Mouse (Mus musculus) small intestine, adult 2 months (tissue): ENCODE results near the gene Cntn2. TPM values are rescaled to one million over a fixed set of nuclear protein-coding genes. Genes with fewer than 3 reads are reported as not detected.

Source experiments
- H3K27ac ChIP-seq: fragments of 200-500 bp; 2 replicates; pipeline ENCODE4 v1.5.1; 2012; ENCODE audit warnings: low read depth, low read length, control low read depth, inconsistent platforms; ENCODE audit not compliant: insufficient read depth
- H3K27me3 ChIP-seq: fragments of 200-500 bp; 2 replicates; pipeline ENCODE4 v1.6.1; 2012; ENCODE audit warnings: mild to moderate bottlenecking, moderate library complexity, low read length, inconsistent platforms; ENCODE audit not compliant: control insufficient read depth, insufficient read depth
- H3K36me3 ChIP-seq: fragments of 200-500 bp; 2 replicates; pipeline ENCODE4 v1.6.1; 2012; ENCODE audit warnings: mild to moderate bottlenecking, low read length, control low read depth, inconsistent platforms; ENCODE audit not compliant: control insufficient read depth, insufficient read depth
- H3K4me1 ChIP-seq: fragments of 200-500 bp; 2 replicates; pipeline ENCODE4 v1.6.1; 2012; ENCODE audit warnings: low read length, inconsistent platforms, mixed read lengths; ENCODE audit not compliant: control insufficient read depth, insufficient read depth, insufficient read length
- H3K4me3 ChIP-seq: fragments of 200-500 bp; 2 replicates; pipeline ENCODE4 v1.5.1; 2012; ENCODE audit warnings: low read depth, mild to moderate bottlenecking, control low read depth, inconsistent platforms, low read length, moderate library complexity
- CTCF ChIP-seq: fragments of 200-500 bp; IDR thresholded peaks from 2 replicates; pipeline ENCODE4 v1.5.1; 2012; ENCODE audit warnings: low read depth, mild to moderate bottlenecking, control low read depth, inconsistent platforms, low read length, moderate library complexity, mixed read lengths; ENCODE audit not compliant: insufficient replicate concordance, insufficient read length; ENCODE audit errors: extremely low read depth
- POLR2A ChIP-seq: fragments of 200-500 bp; IDR thresholded peaks from 2 replicates; pipeline ENCODE4 v1.6.1; 2012; ENCODE audit warnings: low read depth, mild to moderate bottlenecking, control low read depth, inconsistent platforms, low read length, moderate library complexity
- WGBS: fragments of 180-500 bp; shearing (Covaris S2); methylation state at CpG from one replicate; pipeline ENCODE4 v1.1.7; 2018; 5-methylcytosine and 5-hydroxymethylcytosine counted together
- polyA plus RNA-seq: library from polyadenylated mRNA; depleted of rRNA; stranded (reverse); fragments of >200 nt; gene quantifications from 2 replicates; pipeline ENCODE4 v1.2.3, GENCODE M21; 2012

The Cntn2 gene
- polyA plus RNA-seq, 1 experiment, result 0.13 TPM

DNA sequence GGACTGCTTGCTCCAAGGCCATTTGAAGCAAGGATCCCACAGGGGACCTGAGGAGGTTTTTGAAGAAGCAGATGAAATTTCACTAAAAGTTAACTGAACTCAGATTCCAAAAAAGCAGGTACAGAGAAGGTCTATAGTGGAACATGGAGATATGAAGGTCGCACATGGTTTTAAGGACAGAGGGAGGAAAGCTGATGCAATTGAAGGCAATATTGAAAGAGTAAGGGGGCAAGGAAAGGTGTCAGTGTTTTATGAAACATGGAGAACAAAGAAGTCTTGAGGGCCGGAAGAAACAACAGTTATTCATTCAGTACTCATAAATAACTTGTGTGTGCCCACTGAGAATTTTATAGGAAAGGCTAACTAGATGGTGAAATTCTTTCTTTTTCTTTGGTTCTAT, 61.4 kb downstream of the Cntn2 start:
- no peak overlapping the region for H3K27ac ChIP-seq
- peaks cover 2% of the 10 kb centered on the region; the same call in 1 of the 2 replicates for H3K4me1 ChIP-seq
- no peak for TF ChIP-seq CTCF
- TF ChIP-seq POLR2A, result no peak
- peaks cover 6% of the 10 kb centered on the region for H3K36me3 ChIP-seq
- 94% methylated on average over 2 of the region's 2 CpGs for WGBS
- no peak overlapping the region for H3K4me3 ChIP-seq
- no peaks in the 10 kb centered on the region for H3K27me3 ChIP-seq

- WGBS, result 79% methylated on average over 1 of the region's 1 CpGs
- Histone ChIP-seq H3K27me3 (no peaks in the 10 kb centered on the region), H3K4me3 (no peak overlapping the region), H3K4me1 (peaks cover 2% of the 10 kb centered on the region; the same call in 1 of the 2 replicates), H3K27ac (no peak overlapping the region), H3K36me3 (no peaks in the 10 kb centered on the region)
- TF ChIP-seq POLR2A (no peak), CTCF (no peak)
These were observed 63.6 kb downstream of the Cntn2 start for GRCm38 (mm10) chr1:132479438-132479837.

DNA sequence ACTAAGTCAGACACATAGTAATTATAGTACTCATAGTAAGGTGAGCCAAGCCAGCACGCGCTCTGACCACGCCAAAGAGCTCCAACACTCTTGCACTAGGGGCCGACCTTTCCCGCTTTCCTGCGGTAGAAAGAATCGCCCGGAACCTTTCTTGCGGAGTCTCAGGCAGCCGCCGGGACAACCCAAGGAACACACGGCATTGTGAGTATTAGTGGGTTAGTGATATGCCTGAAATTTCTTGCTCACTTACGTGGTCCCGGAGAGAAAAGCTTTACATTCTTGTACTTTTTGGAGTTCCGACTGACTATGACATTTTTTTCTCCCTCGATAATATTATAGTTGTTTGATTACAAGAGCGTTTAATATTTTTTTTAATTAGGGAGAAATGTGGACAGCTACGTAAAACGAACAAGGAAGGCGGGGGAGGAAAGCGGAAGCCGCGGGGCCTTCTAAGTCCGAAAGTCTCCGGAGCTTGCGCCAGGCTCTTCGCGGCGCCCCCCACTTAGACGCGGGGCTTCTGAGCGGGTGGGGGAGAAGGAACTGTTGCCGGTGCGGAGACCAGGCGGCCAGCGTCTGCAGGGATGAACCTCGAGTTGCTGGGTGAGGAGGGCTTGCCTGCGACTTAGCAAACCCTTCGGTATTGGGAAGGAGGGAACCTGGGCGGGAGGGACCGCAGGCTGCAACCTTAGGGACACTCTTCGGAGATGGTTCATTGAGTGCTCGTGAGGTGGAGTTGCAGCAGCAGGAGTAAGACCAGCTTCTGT, 65.9 kb downstream of the Cntn2 start, which contains the start of gene Rbbp5:
Gene Rbbp5, plus strand, starts transcription at position 438 of the 764 bp plus-strand sequence.
- peak; percentile 46 for TF ChIP-seq POLR2A
- TF ChIP-seq CTCF, result no peak
- H3K36me3 ChIP-seq, result no peaks in the 10 kb centered on the region
- peaks cover 2% of the 10 kb centered on the region; the same call in 1 of the 2 replicates for H3K4me1 ChIP-seq
- H3K4me3 ChIP-seq, result peak within 1 kb of the TSS; percentile 92
- H3K27ac ChIP-seq, result peak within 1 kb of the TSS; percentile 31; the same call in 1 of the 2 replicates
- under 1% methylated on average over 43 of the region's 43 CpGs for WGBS
- H3K27me3 ChIP-seq, result no peaks in the 10 kb centered on the region

DNA sequence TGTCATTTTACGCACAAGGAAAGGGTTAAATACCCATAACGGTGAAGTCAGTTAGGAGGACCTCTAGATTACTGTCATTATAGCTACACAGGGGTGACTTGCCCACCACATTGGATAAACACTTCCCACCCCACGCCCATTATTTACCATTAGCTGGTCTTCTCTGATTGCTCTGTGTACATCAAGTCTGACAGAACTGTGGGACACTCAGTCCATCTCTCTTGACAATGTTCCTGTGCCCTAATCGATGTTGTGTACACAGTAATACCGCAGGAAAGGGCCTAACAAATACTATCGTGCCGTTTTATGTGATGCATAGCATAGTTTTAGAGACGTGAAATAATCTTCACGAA, 66.5 kb downstream of the Cntn2 start:
- 2% methylated on average over 9 of the region's 9 CpGs for WGBS
- TF ChIP-seq CTCF, result no peak
- no peak for TF ChIP-seq POLR2A
- Histone ChIP-seq H3K36me3 (no peaks in the 10 kb centered on the region), H3K4me1 (peaks cover 2% of the 10 kb centered on the region; the same call in 1 of the 2 replicates), H3K4me3 (peak overlapping the region; percentile 92), H3K27ac (peak overlapping the region; percentile 20; the same call in 1 of the 2 replicates), H3K27me3 (no peaks in the 10 kb centered on the region)

DNA sequence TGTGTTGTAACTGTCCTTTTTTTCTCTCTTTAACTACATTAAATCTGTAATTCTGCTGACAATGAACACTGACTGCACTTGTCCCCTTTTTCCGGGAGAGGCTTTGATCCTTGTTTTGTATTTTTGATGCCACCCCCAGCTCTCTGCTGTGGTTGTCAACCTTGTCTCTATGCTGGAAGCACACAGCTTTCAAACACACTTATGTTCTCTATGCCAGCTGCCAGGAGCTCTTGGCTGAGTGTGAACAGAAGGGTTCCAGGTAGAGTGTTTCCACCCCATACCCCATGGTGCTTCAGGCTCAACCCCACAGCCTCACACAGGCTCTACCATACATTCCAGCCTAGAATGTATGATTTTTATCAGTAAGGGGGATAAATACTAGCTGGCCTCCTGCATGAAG, 68.6 kb downstream of the Cntn2 start:
- WGBS, result 81% methylated on average over 1 of the region's 1 CpGs
- H3K4me1 ChIP-seq, result peaks cover 2% of the 10 kb centered on the region; the same call in 1 of the 2 replicates
- TF ChIP-seq CTCF (no peak), POLR2A (no peak)
- H3K27me3 ChIP-seq, result no peaks in the 10 kb centered on the region
- no peaks in the 10 kb centered on the region for H3K36me3 ChIP-seq
- no peak overlapping the region for H3K4me3 ChIP-seq
- H3K27ac ChIP-seq, result no peak overlapping the region

DNA sequence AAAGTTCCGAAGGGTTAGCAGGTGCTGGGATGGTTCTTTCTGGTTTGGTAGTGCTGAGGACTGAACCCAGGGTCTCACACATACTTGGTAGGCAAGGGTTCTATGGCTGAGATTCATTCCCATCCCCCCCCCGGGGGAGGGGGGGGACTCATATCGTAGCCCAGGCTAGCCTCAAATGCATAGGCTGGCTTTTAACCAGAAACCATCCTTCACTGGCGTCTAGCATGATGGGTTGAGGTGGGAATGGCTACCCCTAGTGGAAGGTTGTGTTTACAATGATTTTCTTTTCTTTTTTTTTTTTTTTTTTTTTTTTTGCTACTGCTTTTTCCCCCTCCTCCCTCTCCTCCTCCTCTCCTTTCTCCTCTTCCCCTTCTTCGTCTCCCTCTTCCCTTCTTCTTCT, 70.5 kb downstream of the Cntn2 start:
- Histone ChIP-seq H3K27ac (no peak overlapping the region), H3K36me3 (no peaks in the 10 kb centered on the region), H3K4me1 (no peaks in the 10 kb centered on the region), H3K27me3 (no peaks in the 10 kb centered on the region), H3K4me3 (no peak overlapping the region)
- TF ChIP-seq POLR2A (no peak), CTCF (no peak)
- WGBS, result 54% methylated on average over 5 of the region's 5 CpGs

DNA sequence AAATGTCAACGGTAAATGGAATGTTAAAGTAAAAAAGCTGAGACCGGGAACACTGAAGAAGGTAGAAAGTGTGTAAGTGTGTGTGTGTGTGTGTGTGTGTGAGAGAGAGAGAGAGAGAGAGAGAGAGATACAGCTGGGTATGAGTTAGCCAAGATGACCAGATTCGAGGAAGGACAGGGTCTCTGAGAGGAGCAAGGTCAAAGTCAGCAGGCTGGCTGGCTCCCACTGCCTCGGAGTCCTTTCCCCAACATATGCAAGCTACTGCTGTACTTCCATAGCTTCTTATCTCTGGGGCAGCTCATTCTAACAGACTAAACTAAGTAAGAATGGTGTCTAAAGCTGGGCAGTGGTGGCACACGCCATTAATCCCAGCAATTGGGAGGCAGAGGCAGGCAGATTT, 71.6 kb downstream of the Cntn2 start:
- H3K4me1 ChIP-seq, result no peaks in the 10 kb centered on the region
- peaks cover 4% of the 10 kb centered on the region; the same call in 1 of the 2 replicates for H3K36me3 ChIP-seq
- H3K4me3 ChIP-seq, result no peak overlapping the region
- no peak overlapping the region for H3K27ac ChIP-seq
- H3K27me3 ChIP-seq, result no peaks in the 10 kb centered on the region
- no peak for TF ChIP-seq POLR2A
- TF ChIP-seq CTCF, result no peak
- WGBS, result 85% methylated on average over 5 of the region's 5 CpGs
